Mouse (Mus musculus): ENCODE data around the gene Trim52.

- TF ChIP-seq CTCF (IDR thresholded peaks at IDR 0.05; ENCODE audit: control insufficient read depth, insufficient read depth, low read length), result no peak
- no peak for TF ChIP-seq POLR2A (IDR thresholded peaks at IDR 0.05; ENCODE audit: borderline replicate concordance, control insufficient read depth, low read depth, low read length)
These were observed at the start of gene Trim52 for GRCm38 (mm10) chr14:106105980-106106379.
